Mouse (Mus musculus) midbrain, embryonic 16.5 days (tissue): ENCODE results near the gene Osbpl3. TPM values are rescaled to one million over a fixed set of nuclear protein-coding genes. Genes with fewer than 3 reads are reported as not detected.

Experiments used
- ATAC-seq: fragments of 200-750 bp; cut with Nextera tagmentation; 2 replicates; pipeline ENCODE4 v1.8.0; 2017; ENCODE audit warnings: moderate TSS enrichment
- H3K27ac ChIP-seq: fragments of 300-500 bp; sonication (generic); 2 replicates; pipeline ENCODE4 v1.5.1; 2014; ENCODE audit warnings: mild to moderate bottlenecking, low read length, mixed read lengths
- H3K27me3 ChIP-seq: fragments of 300-500 bp; sonication (generic); 2 replicates; pipeline ENCODE4 v1.6.1; 2014; ENCODE audit warnings: low read depth, low read length, mixed read lengths; ENCODE audit not compliant: control insufficient read depth, insufficient read depth
- H3K36me3 ChIP-seq: fragments of 300-500 bp; sonication (generic); 2 replicates; pipeline ENCODE4 v1.6.1; 2014; ENCODE audit warnings: mild to moderate bottlenecking, low read length, moderate library complexity, mixed read lengths; ENCODE audit not compliant: control insufficient read depth, insufficient read depth
- H3K4me1 ChIP-seq: fragments of 300-500 bp; sonication (generic); 2 replicates; pipeline ENCODE4 v1.6.1; 2014; ENCODE audit warnings: mild to moderate bottlenecking, low read length, mixed read lengths; ENCODE audit not compliant: control insufficient read depth, insufficient read depth
- H3K4me2 ChIP-seq: fragments of 300-500 bp; sonication (generic); 2 replicates; pipeline ENCODE4 v1.6.1; 2014; ENCODE audit warnings: mild to moderate bottlenecking, low read length, mixed read lengths
- H3K4me3 ChIP-seq: fragments of 300-500 bp; sonication (generic); 2 replicates; pipeline ENCODE4 v1.5.1; 2014; ENCODE audit warnings: low read depth, mild to moderate bottlenecking, low read length, moderate library complexity, mixed read lengths
- H3K9ac ChIP-seq: fragments of 300-500 bp; sonication (generic); 2 replicates; pipeline ENCODE4 v1.6.1; 2014; ENCODE audit warnings: low read depth, low read length, mixed read lengths
- H3K9me3 ChIP-seq: fragments of 300-500 bp; sonication (generic); replicated peaks from 2 replicates; pipeline ENCODE4 v1.6.1; 2014; ENCODE audit warnings: mild to moderate bottlenecking, low read length, mixed read lengths; ENCODE audit not compliant: control insufficient read depth, poor library complexity, severe bottlenecking
- WGBS: fragments of 180-500 bp; shearing (Covaris S2); extraction: QIAGEN DNeasy Blood & Tissue Kit; methylation state at CpG from one replicate; pipeline ENCODE4 v1.1.7; 2014; 5-methylcytosine and 5-hydroxymethylcytosine counted together
- polyA plus RNA-seq: library from polyadenylated mRNA; unstranded; fragments of >200 nt; fragmentation: Nextera tagmentation; extraction: Ambion mirVana; gene quantifications from 2 replicates; pipeline ENCODE4 v1.2.1, GENCODE M21; 2015

The Osbpl3 gene
- polyA plus RNA-seq, 1 experiment from 2014 or later: 6.0 TPM

DNA sequence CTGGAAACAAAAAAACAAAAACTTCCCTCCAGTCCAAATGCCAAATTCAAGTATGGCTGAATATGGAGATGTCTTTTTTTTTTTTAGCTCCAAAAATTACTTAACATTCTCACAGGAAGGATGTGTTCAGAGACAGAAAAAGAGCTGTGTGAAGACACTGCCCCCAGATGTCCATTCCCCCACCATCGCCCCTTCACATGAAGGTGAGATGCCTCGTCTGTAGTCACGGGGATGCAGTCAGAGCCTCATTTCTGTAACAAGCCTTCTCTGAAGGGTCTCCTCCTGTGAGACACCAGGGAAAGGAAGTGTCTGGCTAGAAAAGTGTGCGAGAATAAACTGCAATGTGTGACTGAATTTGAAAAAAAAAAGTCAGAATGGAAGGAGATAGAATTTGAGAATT lies 53.1 kb downstream of the Osbpl3 start:
- Histone ChIP-seq H3K27ac (no peak overlapping the region), H3K4me3 (no peak overlapping the region), H3K27me3 (no peaks in the 10 kb centered on the region), H3K9me3 (no peaks in the 10 kb centered on the region), H3K9ac (no peak overlapping the region), H3K4me1 (peaks cover 3% of the 10 kb centered on the region; the same call in 1 of the 2 replicates), H3K4me2 (no peak overlapping the region), H3K36me3 (no peaks in the 10 kb centered on the region)
- WGBS: 86% methylated on average over 4 of the region's 4 CpGs
- ATAC-seq: no peak

- peaks cover 6% of the 10 kb centered on the region for H3K4me1 ChIP-seq
- H3K9me3 ChIP-seq: no peaks in the 10 kb centered on the region
- H3K4me2 ChIP-seq: no peak overlapping the region
- no peak overlapping the region for H3K9ac ChIP-seq
- ATAC-seq: no peak
- WGBS: 78% methylated on average over 6 of the region's 6 CpGs
- H3K27ac ChIP-seq: no peak overlapping the region
- H3K36me3 ChIP-seq: no peaks in the 10 kb centered on the region
- H3K4me3 ChIP-seq: no peak overlapping the region
- no peaks in the 10 kb centered on the region for H3K27me3 ChIP-seq
These were observed 55.8 kb downstream of the Osbpl3 start for GRCm38 (mm10) chr6:50400234-50400633.

- Histone ChIP-seq H3K4me2 (no peak overlapping the region), H3K9me3 (no peaks in the 10 kb centered on the region), H3K27me3 (no peaks in the 10 kb centered on the region), H3K27ac (no peak overlapping the region), H3K4me1 (peaks cover 6% of the 10 kb centered on the region), H3K4me3 (no peak overlapping the region), H3K36me3 (no peaks in the 10 kb centered on the region), H3K9ac (no peak overlapping the region)
- WGBS: 57% methylated on average over 6 of the region's 7 CpGs
- ATAC-seq: 0 out of 2 replicates have a peak, but pooled peaks have one; percentile 45
These were observed 56.4 kb downstream of the Osbpl3 start for GRCm38 (mm10) chr6:50399427-50400195.

- Histone ChIP-seq H3K27ac (no peak overlapping the region), H3K27me3 (no peaks in the 10 kb centered on the region), H3K36me3 (no peaks in the 10 kb centered on the region), H3K9me3 (no peaks in the 10 kb centered on the region), H3K4me3 (no peak overlapping the region), H3K9ac (no peak overlapping the region), H3K4me1 (peaks cover 6% of the 10 kb centered on the region), H3K4me2 (no peak overlapping the region)
- no peak for ATAC-seq
- WGBS: 93% methylated on average over 6 of the region's 6 CpGs
These were observed 57.7 kb downstream of the Osbpl3 start for GRCm38 (mm10) chr6:50398324-50398723.

- WGBS: 71% methylated on average over 5 of the region's 5 CpGs
- Histone ChIP-seq H3K9me3 (no peaks in the 10 kb centered on the region), H3K4me3 (no peak overlapping the region), H3K9ac (no peak overlapping the region), H3K27me3 (no peaks in the 10 kb centered on the region), H3K4me1 (peaks cover 6% of the 10 kb centered on the region), H3K4me2 (no peak overlapping the region), H3K36me3 (no peaks in the 10 kb centered on the region), H3K27ac (no peak overlapping the region)
- ATAC-seq: no peak
These were observed 58.9 kb downstream of the Osbpl3 start for GRCm38 (mm10) chr6:50397116-50397515.

DNA sequence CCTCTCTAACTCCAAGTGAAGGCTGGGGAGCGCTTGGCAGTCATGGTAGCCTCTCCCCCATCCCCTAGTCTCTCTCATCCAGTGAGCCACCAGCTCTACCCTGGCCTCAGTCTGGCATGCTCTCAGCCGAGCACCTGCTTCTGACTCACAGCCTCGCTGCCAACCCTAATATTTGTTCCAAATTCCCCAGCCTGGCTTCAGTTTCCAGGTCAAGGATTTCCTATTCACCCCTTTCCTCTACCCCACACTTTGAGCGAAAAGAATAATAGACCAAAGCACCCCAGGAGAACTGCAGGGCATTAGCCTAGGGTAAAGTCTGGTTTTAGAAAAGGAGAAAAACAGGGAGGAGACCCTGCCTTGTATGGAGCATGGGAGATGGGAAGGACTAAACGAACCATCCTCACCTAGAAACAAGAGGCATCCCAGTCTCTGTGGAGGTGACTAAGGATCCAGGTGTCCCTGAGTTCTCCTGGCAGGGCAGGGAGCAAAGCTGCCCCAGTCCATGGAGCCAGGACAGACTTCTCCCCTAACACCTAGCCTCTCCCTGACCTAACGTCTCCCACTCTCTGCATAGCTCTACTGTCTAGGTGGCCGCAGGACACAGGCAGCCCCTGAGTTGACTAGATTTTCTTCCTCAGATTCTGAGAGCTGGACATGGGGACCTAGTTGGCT lies 60.2 kb downstream of the Osbpl3 start:
- H3K9me3 ChIP-seq: no peaks in the 10 kb centered on the region
- no peak overlapping the region for H3K4me3 ChIP-seq
- H3K4me1 ChIP-seq: peaks cover 6% of the 10 kb centered on the region
- ATAC-seq: no peak
- no peak overlapping the region for H3K27ac ChIP-seq
- H3K4me2 ChIP-seq: no peak overlapping the region
- WGBS: 67% methylated on average over 7 of the region's 7 CpGs
- no peak overlapping the region for H3K9ac ChIP-seq
- no peaks in the 10 kb centered on the region for H3K27me3 ChIP-seq
- H3K36me3 ChIP-seq: no peaks in the 10 kb centered on the region

DNA sequence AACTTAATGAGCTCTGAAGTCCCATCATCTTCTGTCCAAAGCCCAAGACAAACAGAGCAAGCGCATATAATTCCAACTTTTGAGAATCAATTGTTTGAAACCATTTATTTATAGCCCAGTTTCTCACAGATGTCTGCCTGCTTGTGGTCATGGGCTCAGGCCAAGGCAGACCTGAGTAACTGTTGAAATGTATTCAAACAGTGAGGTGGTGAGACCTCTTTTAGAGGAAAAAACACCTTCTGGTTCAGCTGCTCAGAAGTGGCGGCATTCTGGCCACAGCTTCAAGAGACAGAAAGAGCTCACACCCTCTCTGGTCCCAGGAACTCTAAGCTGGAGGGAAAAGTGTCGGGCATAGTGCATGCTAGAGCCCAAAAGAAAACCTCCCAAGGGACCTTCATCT lies 61.6 kb downstream of the Osbpl3 start:
- no peaks in the 10 kb centered on the region for H3K9me3 ChIP-seq
- no peak overlapping the region for H3K9ac ChIP-seq
- H3K27ac ChIP-seq: no peak overlapping the region
- no peak overlapping the region for H3K4me2 ChIP-seq
- H3K36me3 ChIP-seq: no peaks in the 10 kb centered on the region
- peaks cover 2% of the 10 kb centered on the region for H3K4me1 ChIP-seq
- ATAC-seq: no peak
- no peaks in the 10 kb centered on the region for H3K27me3 ChIP-seq
- WGBS: 74% methylated on average over 3 of the region's 3 CpGs
- no peak overlapping the region for H3K4me3 ChIP-seq

GRCm38 (mm10) chr6:50393960-50394359 lies 62.0 kb downstream of the Osbpl3 start:
- whole genome bisulfite sequencing: 88% methylated on average over 8 of the region's 8 CpGs
- Histone ChIP-seq H3K4me3 (no peak overlapping the region), H3K4me2 (no peak overlapping the region), H3K9me3 (no peaks in the 10 kb centered on the region), H3K9ac (no peak overlapping the region), H3K27ac (no peak overlapping the region), H3K4me1 (peaks cover 2% of the 10 kb centered on the region; the same call in 1 of the 2 replicates), H3K27me3 (no peaks in the 10 kb centered on the region), H3K36me3 (no peaks in the 10 kb centered on the region)
- ATAC-seq: no peak

- no peak overlapping the region for H3K9ac ChIP-seq
- WGBS: 68% methylated on average over 3 of the region's 3 CpGs
- H3K4me2 ChIP-seq: no peak overlapping the region
- H3K27ac ChIP-seq: no peak overlapping the region
- H3K36me3 ChIP-seq: no peaks in the 10 kb centered on the region
- no peaks in the 10 kb centered on the region for H3K27me3 ChIP-seq
- ATAC-seq: no peak
- no peak overlapping the region for H3K4me3 ChIP-seq
- H3K9me3 ChIP-seq: no peaks in the 10 kb centered on the region
- H3K4me1 ChIP-seq: no peaks in the 10 kb centered on the region; the same call in 1 of the 2 replicates
These were observed 64.0 kb downstream of the Osbpl3 start for GRCm38 (mm10) chr6:50391951-50392350.
